Mouse (Mus musculus): ENCODE data around the gene Frmd8.
"Not testable (repeated sequence)": the region's sequence is repeated elsewhere in the genome, so short reads cannot be mapped to it uniquely, and the experiment has no call there.

The Frmd8 gene

DNA sequence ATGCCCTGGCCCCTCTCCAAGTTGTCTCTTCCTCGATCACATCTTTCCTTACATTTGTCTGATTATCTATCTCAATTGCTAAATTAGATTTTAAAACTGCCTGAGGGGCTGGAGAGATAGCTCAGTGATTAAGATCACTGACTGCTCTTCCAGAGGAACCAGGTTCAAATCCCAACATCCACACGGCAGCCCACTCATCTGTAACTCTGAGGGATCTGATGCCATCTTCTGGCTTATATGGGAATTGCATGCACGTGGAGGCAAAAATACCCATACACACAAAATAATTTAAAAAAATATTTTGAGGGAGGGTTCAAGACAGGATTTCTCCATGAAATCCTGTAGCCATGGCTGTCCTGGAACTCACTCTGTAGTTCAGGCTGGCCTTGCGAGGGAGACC is 10.8 kb upstream of the Frmd8 start:
- no peak for DNase-seq (ENCODE audit: low spot score in 2 of 2)

DNA sequence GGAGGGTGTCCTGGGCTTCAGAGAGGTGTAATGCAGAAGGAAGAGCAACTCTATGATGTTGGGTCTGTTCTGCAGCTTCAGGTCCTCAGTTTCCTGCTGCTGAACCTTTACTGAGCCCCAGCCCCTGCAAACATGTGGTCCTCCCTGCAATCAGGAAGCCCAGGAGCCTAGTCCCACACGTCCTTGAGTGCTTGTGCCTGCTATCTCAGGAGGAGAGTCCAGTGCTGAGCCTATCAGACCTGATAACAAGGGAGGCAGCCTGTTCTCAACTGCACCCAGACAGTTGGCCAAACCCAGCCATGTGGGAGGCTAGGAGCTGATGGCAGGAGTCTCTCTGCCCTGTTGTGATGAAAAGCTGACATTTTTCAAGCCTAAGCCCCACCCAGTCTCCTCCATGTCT is 8.9 kb upstream of the Frmd8 start:
- DNase-seq (ENCODE audit: low spot score in 2 of 2), result no peak

DNA sequence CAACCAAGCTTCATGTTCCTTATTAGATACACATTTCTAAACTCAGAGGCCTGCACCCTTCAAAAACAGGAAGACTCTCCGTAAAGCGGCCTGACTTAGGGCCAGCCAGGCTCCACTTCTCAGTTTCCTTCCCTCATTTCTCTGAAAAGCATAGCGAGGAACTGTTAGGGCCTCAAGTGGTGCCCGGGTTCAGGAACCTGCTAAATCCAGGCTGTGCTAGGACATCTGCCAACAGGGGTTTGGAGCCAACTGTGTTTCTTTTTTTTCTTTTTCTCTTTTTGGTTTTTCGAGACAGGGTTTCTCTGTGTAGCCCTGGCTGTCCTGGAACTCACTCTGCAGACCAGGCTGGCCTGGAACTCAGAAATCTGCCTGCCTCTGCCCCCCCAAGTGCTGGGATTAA is 7.0 kb upstream of the Frmd8 start:
- DNase-seq (ENCODE audit: low spot score in 2 of 2), result not testable (repeated sequence)

DNA sequence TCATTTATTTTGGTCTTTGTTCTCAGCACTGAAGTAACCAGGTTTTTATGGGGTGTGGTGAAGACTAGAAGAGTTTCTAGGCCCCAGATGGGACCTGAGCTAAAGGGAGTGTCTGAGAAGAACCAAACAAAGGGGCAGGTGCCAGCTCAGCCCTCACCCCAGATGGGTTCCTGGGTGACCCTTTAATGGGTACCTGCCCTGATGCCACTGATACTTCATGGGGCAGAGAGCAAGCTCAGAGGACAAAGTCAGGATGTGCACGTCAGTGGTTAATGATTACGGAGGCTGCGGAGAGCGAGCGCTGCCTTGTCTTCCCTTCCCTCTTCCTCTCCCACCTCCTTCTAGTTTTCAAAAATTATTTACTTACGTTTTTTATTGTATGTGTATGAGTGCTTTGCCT is 6.1 kb upstream of the Frmd8 start:
- DNase-seq (ENCODE audit: low spot score in 2 of 2), result no peak

DNA sequence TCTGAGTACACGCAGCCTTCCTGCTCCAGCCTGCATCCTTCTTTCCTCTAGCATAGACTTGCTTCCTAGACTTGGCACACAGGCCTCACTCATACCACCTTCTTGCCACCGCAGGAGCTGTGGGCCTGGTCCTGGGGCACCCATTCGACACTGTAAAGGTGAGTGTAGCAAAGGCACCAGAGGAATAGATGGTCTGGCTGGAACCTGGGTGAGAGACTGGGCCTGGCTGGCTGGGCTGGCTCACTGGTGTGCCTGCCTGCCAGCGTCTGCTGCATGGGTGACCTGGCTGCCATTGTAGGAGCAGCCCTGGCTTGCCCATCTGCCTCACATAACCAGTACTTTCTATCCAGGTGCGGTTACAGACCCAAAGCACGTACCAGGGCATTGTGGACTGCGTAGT is 4.7 kb upstream of the Frmd8 start:
- no peak for DNase-seq (ENCODE audit: low spot score in 2 of 2)

DNA sequence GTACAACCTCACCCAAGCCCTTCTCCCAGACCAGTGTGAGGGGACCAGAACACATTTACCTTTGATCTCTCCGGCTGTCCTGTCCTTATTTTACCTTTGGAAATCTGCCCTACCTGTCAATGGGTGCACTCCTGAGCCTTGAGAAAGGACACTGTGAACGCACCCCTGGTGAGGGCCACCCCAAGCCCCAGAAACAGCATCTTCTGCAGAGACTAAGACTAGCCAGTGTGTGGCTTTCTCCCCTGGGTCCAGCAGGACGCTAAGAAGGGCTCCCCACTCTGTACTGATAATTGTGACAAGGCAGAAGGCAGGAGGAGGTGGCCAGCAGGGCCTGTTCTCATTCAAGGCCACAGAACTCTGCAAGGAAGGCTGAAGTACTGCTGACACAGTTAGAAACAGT is 3.8 kb upstream of the Frmd8 start:
- no peak for DNase-seq (ENCODE audit: low spot score in 2 of 2)

DNA sequence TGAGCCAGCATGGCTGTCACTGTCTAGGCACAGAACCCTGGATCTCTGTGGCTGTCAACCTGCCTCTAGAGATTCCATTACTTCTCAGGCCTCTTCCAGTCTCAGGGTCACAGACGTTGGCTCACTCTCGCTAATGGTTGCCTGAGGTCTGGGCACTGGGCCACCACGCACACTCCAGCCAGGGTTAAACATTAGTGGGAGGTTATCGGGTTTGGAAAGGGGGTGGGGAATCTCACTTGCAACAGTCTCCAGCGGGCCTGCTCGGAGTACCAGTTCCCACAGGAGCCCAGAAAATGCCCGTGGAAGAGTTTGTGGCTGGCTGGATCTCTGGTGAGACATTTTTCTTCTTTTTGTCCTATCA is 3.3 kb upstream of the Frmd8 start:
- DNase-seq (ENCODE audit: low spot score in 2 of 2), result no peak

DNA sequence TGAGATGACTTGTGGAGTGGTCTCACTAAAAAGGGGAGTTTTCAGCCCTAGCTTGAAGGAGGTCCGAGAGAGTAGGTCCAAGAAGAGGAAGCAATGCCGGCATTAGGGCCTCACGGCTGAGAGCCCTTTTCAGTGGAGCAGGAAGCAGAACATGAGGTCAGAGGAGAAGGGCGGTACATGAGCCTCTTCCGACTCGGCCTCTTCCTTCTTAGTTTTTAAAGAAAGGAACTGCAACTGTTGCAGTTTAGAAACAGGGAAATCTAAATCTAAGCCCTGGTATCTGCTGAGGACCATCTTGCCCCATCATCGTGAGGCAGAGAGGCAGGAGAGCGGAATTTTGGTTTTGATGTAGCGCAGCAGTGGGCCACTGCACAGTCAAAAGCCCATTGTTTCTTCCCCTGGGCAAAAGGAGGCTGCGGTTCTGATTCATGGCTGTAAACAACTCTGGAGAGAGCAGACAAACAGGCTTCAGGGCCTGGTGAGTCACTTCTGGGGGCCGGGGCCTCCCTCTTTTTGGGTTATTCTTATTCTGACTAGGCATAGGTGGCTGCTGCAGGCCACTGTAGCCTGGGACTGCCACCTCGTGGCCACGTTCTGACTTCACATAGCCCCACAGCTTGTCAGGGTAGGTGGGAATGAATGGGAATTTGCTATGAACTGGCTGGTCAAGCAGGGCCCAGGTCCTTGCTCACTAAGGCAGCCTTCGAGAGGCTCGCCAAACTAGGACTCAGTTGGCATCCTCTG is 2.7 kb upstream of the Frmd8 start, which contains the start of gene Slc25a45:
Gene Slc25a45 (plus strand): TSS at position 191 of the 744 bp plus-strand sequence.
- peak; percentile 56 to 84 for DNase-seq (ENCODE audit: low spot score in 2 of 2)

DNA sequence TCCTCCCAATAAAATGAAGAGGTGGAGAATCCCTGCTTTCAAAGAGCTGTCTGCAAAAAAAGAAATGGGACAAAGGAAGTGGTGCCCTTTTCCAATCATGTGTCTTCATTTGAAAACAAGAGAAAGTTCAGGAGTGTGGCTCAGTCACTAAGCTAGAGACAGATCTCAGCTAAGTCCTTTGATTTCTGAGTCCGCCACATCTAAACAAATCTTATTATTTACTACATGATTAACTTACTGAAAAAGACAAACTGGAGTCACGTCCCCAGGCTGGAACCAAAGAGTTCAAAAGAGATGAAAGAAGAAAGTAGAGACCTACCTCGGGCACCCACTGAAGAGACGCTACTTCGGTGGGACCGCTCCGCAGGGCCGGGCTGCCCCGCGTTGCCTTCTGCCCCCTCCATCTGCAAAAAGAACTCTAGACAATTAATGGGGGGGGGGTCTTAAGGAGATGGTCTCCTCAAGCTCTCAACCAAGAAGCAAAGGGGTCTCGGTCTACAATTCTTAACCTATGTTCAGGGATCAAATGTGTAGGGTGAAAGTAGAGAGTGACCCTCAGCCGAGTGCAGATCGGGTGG is 594 bp downstream of the Frmd8 start:
- DNase-seq (ENCODE audit: low spot score in 2 of 2), result no peak

DNA sequence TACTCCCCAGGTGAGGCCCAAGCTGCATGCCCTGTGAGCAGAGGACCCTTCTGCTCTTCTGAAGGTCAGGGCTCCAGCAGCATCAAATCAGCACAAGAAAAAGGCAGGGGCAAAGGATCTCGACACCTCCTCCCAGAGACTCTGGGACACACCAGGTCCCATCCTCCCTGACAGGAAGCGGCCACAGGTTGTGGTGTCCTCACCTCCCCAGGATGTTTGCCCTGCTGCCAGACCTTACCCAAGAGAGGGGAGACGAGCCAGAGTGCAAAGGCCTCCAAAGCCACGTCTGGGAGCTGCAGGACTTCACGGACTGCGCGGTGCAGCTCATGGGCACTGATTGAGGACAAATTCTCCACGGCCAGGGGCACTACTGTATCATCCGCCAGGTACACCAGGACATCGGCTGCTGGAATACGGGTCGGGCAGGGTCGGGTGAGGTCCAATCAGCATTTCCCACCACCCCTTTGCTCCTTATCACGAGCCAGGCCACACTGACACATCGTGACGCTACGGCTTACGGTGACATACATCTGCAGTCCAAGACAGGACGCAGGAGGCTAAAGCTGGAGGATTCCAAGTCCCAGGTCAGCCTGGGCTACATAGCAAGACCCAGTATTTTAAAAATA is 2.0 kb downstream of the Frmd8 start:
- DNase-seq (ENCODE audit: low spot score in 2 of 2), result no peak

DNA sequence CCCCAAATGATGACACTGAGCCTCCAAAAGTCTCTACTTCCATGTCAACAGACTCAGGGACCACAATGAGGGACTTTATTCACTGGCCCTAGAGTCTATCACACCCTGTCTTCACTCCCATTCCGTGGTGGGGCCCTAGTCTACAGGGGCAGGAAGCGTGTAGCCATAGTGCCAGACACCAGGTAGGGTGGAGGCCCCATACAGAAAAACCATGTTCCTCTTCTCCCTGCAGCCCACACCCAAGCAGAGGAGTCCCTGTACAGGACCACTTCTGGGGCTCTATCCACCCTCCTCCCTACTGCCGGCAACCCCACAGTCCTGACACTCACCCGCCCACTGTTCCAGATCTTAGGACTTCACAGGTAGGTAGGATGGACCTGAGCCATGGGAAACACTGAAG is 2.5 kb downstream of the Frmd8 start:
- DNase-seq (ENCODE audit: low spot score in 2 of 2), result no peak

DNA sequence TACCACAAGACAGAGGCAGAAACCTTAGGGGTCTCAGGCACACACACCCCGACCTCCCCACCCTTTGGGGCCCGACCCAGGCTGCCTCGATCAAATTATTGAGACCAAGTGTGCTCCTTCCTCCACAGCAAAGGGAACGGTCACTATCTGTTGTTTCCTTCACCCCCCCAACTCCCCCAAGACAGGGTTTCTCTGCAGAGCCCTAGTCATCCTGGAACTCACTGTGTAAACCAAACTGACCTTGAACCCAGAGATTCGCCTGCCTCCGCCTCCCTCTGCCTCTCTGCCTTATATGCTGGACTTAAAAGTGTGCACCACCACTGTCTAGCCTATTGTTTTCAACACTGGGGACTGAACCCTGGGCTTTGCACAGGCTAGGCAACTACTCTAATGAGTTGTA is 3.4 kb downstream of the Frmd8 start:
- DNase-seq (ENCODE audit: low spot score in 2 of 2), result no peak

DNA sequence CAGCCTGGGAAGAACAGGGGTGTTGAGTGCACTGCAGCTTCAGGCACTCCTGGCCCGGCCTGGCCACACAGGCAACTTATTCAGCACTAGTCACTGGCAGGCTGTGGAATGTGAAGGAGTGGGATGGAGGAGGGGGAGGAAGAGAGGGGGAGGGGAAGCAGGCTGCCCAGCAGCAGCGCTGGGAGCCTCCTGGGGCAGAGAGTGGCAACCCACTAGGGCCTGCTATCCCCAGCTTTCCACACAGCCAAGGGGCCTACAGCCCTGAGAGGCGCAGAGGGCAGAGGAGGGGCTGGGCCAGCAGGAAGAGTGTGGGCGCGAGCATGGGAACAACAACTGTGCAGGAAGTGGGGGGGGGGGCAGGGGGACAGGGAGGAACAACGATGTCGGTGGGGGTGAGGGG is 3.8 kb downstream of the Frmd8 start:
- DNase-seq (ENCODE audit: low spot score in 2 of 2), result no peak

DNA sequence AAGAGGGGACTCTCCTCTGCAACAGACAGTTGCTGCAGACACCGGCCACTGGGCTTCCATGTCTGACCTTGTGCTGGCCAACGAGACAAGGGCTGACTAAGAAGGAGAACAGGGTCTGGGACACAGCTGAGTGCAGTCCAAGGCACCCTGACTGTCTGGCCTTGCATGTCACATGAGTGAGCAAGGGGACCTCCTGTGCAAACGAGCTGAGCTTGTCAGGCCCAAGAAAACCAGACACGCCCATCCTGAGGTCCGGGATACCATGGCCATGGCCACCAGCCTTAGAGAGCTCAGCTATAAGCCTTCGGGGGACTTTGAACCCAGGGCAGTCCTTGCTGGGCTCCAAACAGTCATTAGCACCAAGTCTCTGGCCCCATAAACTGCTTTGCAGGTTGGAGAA is 7.0 kb downstream of the Frmd8 start:
- DNase-seq (ENCODE audit: low spot score in 2 of 2), result no peak

DNA sequence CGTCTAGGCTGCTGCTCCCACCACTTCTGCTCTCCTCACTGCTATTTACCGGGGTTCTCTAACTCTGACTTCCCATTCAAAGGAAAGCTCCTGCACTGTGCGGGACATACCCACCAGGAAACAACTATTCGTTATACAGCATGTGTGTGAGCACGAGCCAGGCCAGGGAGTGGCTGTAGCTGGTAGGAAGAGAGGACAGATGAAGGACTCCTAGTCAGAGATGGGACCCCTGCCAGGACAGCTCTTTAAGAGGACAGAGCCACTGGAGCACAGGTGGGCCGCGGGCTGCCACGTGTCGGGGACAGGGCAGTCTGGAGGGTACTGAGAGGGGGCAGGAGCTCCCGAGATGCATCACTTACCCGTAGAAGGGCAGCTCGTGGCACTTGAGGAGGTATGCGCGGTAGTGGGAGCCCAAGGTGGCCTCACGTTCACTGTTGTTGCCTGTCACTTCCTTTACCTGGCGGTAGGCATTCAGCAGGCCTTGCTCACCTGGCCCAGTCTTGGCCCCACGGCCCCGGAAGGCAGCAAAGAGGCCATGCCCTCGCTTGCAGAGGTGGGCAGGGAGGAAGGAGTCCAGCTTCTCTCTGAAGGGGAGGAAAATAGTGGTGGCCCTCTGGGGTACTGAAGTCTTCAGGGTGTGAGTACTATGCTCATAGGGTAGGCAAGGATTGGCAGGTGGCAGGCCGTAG is 10.2 kb downstream of the Frmd8 start:
- no peak for DNase-seq (ENCODE audit: low spot score in 2 of 2)

DNA sequence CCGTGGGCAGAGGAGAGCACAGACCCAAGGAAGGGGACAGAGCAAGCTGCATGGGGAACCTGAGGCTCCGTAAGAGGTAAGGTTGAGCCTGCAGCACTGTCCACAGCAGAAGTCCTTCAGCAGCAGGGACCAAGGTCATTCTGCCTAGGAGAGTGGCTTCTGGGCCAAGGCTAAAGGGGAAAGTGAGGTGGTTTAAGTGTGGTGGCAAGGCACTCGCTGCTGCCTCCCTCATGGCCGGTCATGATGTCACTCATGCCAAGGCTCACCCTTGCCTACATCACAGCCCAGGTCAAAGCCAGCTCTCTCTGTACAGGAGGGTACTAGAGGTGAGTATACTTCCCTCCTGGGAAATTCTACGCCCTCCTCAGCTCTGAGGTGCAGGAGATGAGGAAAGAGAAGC is 11.3 kb downstream of the Frmd8 start:
- DNase-seq (ENCODE audit: low spot score in 2 of 2), result no peak

DNA sequence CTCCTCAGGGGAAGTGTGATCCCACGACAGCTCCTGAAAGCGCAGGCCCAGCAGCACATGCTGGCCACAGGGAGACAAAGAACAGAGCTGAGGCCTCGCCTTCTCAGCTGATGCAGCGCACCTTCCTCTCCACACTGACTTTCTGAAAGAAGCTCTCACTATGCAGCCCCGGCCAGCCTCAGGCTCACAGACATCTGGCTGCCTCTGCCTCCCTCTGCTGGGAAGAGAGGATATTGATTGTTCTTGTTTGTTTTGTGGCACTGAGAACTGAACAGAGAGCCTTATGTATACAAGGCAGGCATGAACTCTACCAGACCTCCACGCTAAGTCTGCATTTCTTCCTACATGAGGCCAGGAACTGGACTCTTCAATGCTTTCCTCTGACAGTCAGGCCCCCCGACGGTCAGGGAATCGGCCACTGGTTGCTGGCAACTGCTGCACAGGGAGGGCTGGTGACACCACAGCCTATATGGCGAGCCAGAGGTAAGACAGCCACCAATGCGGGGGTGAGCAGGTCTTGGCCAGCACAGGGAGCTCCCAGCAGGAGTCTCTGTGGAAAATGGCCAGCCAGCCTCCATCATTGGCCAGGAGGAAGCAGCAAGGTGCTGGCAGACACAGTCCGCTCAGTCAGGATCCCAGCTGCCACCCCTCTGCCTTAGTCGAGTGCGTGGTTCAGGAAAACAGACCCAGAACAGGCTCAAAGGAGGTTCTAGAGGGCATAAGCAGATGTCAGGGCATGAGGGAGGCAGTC is 12.6 kb downstream of the Frmd8 start:
- DNase-seq (ENCODE audit: low spot score in 2 of 2), result no peak

DNA sequence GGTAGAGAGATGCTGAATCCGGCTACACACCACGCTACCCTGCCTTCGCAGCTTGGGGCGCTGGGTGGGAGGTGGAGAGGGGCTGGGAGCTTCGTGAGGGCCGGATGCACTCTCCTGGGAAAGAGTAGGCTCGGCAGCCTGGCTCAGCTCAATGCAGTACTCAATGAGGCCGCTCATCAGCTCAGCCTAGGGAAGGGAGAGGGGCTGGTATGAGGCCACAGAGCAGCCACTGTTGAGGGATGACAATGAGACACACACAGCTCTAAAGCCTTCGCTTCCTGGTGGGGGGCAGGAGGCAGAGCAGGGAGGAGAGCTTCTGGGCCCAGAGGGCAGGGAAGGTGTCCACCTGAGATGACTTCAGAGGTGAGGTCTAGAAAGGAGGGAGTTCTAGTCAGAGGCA is 18.5 kb downstream of the Frmd8 start:
- DNase-seq (ENCODE audit: low spot score in 2 of 2), result no peak

DNA sequence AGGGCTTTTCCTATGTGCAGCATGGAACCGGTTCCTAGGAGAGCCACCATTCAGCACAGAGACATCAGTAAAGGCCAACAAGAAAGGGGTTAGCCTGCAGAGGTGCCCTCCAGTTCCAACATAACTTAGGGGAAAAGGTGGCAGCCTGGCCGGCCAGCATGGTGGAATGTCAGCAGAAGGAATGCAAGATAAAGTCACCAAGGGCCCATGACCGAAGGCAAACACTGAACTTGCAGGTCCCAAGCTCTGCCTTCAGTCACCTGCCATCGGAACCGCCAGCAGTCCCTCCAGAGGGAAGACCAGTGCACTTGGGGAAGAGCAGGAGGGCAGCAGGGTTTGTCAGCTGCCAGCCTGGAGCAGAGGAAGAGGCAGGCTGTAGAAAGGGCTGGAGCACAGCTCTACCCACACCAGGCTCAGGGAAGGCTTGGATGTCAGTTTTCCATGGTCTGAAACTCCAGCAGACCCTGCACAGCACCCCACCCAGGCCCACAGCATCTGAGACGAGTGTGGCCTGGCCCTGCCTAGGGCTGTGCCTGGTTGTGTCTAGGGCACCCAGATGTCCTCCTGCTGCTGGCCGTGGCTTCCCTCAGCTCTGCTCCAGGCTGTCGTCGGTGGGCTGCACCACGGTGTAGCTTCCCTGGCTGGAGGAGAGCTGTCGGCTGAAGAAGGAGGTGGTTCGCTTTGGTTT is 22.9 kb downstream of the Frmd8 start:
- DNase-seq (ENCODE audit: low spot score in 2 of 2), result no peak

DNA sequence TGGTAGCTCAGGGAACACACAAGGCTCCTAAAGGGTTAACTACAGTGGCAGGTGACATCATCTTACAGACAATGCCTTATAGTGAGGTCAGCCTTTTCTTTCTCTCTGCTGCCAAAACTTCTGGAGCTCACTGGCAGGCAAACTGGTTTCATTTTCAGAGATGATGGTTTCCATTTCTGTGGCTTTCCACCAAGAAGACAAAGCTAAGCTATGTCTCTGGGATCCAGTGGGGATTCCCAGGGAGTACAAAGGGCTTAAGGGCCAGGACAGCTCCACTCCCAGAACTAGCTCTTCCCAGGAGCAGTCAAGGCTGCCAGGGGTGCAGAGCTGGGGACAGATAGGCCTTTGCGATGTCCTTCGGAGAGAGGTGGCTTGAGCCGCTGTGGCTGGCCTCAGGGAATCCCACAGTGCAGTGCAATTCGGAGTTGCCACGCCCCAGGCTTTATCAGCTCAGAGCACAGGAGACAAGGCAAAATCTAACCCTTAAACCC is 23.5 kb downstream of the Frmd8 start:
- no peak for DNase-seq (ENCODE audit: low spot score in 2 of 2)

DNA sequence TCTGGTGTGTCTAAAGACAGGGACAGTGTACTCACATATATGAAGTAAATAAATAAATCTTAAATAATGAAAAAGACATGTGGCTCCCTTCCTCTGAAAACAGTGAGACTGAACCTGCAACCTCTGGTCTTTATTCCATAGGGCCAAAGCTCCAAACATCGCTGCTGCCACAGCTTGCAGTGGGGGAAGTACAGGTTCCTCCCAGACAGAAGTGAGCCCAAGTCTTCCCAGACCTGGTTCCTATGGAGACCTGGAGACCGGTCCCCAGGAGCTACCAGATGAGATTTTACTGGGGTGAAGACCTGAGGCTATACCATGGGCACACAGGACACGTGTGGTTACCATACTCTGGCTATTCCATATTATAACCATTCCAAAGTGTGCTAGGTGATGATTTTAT is 24.2 kb downstream of the Frmd8 start:
- DNase-seq (ENCODE audit: low spot score in 2 of 2), result no peak

All from left cerebral cortex, adult 9 months (tissue).